Mouse (Mus musculus) heart, postnatal 0 days (tissue): ENCODE data around the gene Patj. TPM values are rescaled to one million over a fixed set of nuclear protein-coding genes. Genes with fewer than 3 reads are reported as not detected.

Experiments used
- ATAC-seq: fragments of 200-750 bp; cut with Nextera tagmentation; 2 replicates; pipeline ENCODE4 v1.8.0; 2017; ENCODE audit warnings: low read depth, moderate number of reproducible peaks, moderate library complexity; ENCODE audit not compliant: insufficient read depth
- DNase-seq: peaks from one replicate; pipeline ENCODE4 v3.0.0-alpha.2; 2016; ENCODE audit warnings: low spot score
- H3K27ac ChIP-seq: fragments of 300-500 bp; sonication (generic); 2 replicates; pipeline ENCODE4 v1.5.1; 2014; ENCODE audit warnings: low read depth, mild to moderate bottlenecking
- H3K27me3 ChIP-seq: fragments of 300-500 bp; sonication (generic); 2 replicates; pipeline ENCODE4 v1.6.1; 2014; ENCODE audit warnings: low read length, mixed read lengths; ENCODE audit not compliant: control insufficient read depth, insufficient read depth
- H3K36me3 ChIP-seq: fragments of 300-500 bp; sonication (generic); replicated peaks from 2 replicates; pipeline ENCODE4 v1.6.1; 2014; ENCODE audit warnings: low read length, mixed read lengths; ENCODE audit not compliant: control insufficient read depth, insufficient read depth
- H3K4me1 ChIP-seq: fragments of 300-500 bp; sonication (generic); 2 replicates; pipeline ENCODE4 v1.6.1; 2014; ENCODE audit warnings: antibody characterized with exemption; ENCODE audit not compliant: control insufficient read depth, insufficient read depth
- H3K4me2 ChIP-seq: fragments of 300-500 bp; sonication (generic); 2 replicates; pipeline ENCODE4 v1.6.1; 2014; ENCODE audit warnings: low read depth, mild to moderate bottlenecking, low read length, moderate library complexity
- H3K4me3 ChIP-seq: fragments of 300-500 bp; sonication (generic); 2 replicates; pipeline ENCODE4 v1.5.1; 2014; ENCODE audit warnings: low read depth, low read length
- H3K9ac ChIP-seq: fragments of 300-500 bp; sonication (generic); replicated peaks from 2 replicates; pipeline ENCODE4 v1.6.1; 2014; ENCODE audit warnings: low read depth, low read length, mixed read lengths
- H3K9me3 ChIP-seq: fragments of 300-500 bp; sonication (generic); replicated peaks from 2 replicates; pipeline ENCODE4 v1.6.1; 2016; ENCODE audit warnings: low read length; ENCODE audit not compliant: control insufficient read depth
- CTCF ChIP-seq: IDR thresholded peaks from 2 replicates; pipeline ENCODE4 v1.5.1; 2016; ENCODE audit warnings: antibody characterized with exemption, control low read depth, low read depth
- EP300 ChIP-seq: IDR thresholded peaks from 2 replicates; pipeline ENCODE4 v1.6.1; 2016; ENCODE audit warnings: antibody characterized with exemption, low read depth
- WGBS: fragments of 180-500 bp; shearing (Covaris S2); extraction: QIAGEN DNeasy Blood & Tissue Kit; methylation state at CpG from one replicate; pipeline ENCODE4 v1.1.7; 2014; 5-methylcytosine and 5-hydroxymethylcytosine counted together
- polyA plus RNA-seq: library from polyadenylated mRNA; unstranded; fragments of >200 nt; fragmentation: Nextera tagmentation; extraction: Ambion mirVana; gene quantifications from 2 replicates; pipeline ENCODE4 v1.2.1, GENCODE M21; 2015
- total RNA-seq: library from RNA; depleted of rRNA; stranded (reverse); fragments of >200 nt; gene quantifications from 2 replicates; pipeline ENCODE4 v1.2.3, GENCODE M21; 2014; ENCODE audit warnings: low replicate concordance

Patj gene
- total and polyA plus RNA-seq, 2 experiments from 2014 or later = 5.2 to 1,302 TPM

- DNase-seq (peak; percentile 84), ATAC-seq (peak; percentile 96)
- Histone ChIP-seq H3K36me3 (peaks cover 15% of the 10 kb centered on the region), H3K4me2 (peak within 1 kb of the TSS; percentile 66), H3K4me3 (peak within 1 kb of the TSS; percentile 82), H3K4me1 (0 out of 2 replicates have a peak, but pooled peaks cover 4% of the 10 kb centered on the region), H3K9ac (peak within 1 kb of the TSS; percentile 84), H3K27me3 (0 out of 2 replicates have a peak, but pooled peaks cover 3% of the 10 kb centered on the region), H3K27ac (peak within 1 kb of the TSS; percentile 70), H3K9me3 (no peaks in the 10 kb centered on the region)
- WGBS = 0% methylated on average over 46 of the region's 46 CpGs
- TF ChIP-seq EP300 = peak; percentile 36; the same call in 1 of the 2 replicates
- no peak for TF ChIP-seq CTCF
Observed at GRCm38 (mm10) chr4:98382716-98383424, 12.7 kb upstream of the Patj start, which contains the start of gene Tm2d1. Tm2d1 (minus strand) TSS chr4:98383306.

- Histone ChIP-seq H3K9me3 (no peaks in the 10 kb centered on the region), H3K4me1 (0 out of 2 replicates have a peak, but pooled peaks cover 4% of the 10 kb centered on the region), H3K36me3 (no peaks in the 10 kb centered on the region), H3K4me3 (no peak overlapping the region), H3K27me3 (0 out of 2 replicates have a peak, but pooled peaks cover 3% of the 10 kb centered on the region), H3K4me2 (no peak overlapping the region), H3K9ac (no peak overlapping the region), H3K27ac (no peak overlapping the region)
- ATAC-seq = no peak
- TF ChIP-seq CTCF (no peak), EP300 (no peak)
- 47% methylated on average over 5 of the region's 5 CpGs for WGBS
- DNase-seq = no peak
Observed at GRCm38 (mm10) chr4:98385036-98385435, 10.5 kb upstream of the Patj start.

- ATAC-seq (no peak), DNase-seq (peak; percentile 9)
- H3K9ac ChIP-seq = peak overlapping the region; percentile 94
- H3K27ac ChIP-seq = peak overlapping the region; percentile 73; the same call in 1 of the 2 replicates
- WGBS = 4% methylated on average over 7 of the region's 7 CpGs
- no peaks in the 10 kb centered on the region for H3K27me3 ChIP-seq
- H3K36me3 ChIP-seq = no peaks in the 10 kb centered on the region
- peaks cover 3% of the 10 kb centered on the region; the same call in 1 of the 2 replicates for H3K4me1 ChIP-seq
- TF ChIP-seq CTCF = no peak
- no peak for TF ChIP-seq EP300
- H3K4me3 ChIP-seq = peak overlapping the region; percentile 78
- peak overlapping the region; percentile 98 for H3K4me2 ChIP-seq
- no peaks in the 10 kb centered on the region for H3K9me3 ChIP-seq
Observed at GRCm38 (mm10) chr4:98395346-98395689, 267 bp upstream of the Patj start.

- peaks cover 3% of the 10 kb centered on the region; the same call in 1 of the 2 replicates for H3K4me1 ChIP-seq
- no peaks in the 10 kb centered on the region for H3K9me3 ChIP-seq
- no peak overlapping the region for H3K4me2 ChIP-seq
- H3K27me3 ChIP-seq = no peaks in the 10 kb centered on the region
- no peak overlapping the region for H3K4me3 ChIP-seq
- WGBS = 33% methylated on average over 6 of the region's 6 CpGs
- H3K36me3 ChIP-seq = no peaks in the 10 kb centered on the region
- no peak for ATAC-seq
- H3K9ac ChIP-seq = no peak overlapping the region
- DNase-seq = peak; percentile 20
- H3K27ac ChIP-seq = peak overlapping the region; percentile 32; the same call in 1 of the 2 replicates
- no peak for TF ChIP-seq EP300
- no peak for TF ChIP-seq CTCF
Observed at GRCm38 (mm10) chr4:98400926-98401583, 5.5 kb downstream of the Patj start.

GRCm38 (mm10) chr4:98401584-98401962, 6.0 kb downstream of the Patj start:
- ATAC-seq = no peak
- no peak overlapping the region for H3K4me2 ChIP-seq
- 62% methylated on average over 2 of the region's 2 CpGs for WGBS

More at GRCm38 (mm10) chr4:98401584-98401962, 6.0 kb downstream of the Patj start:
- TF ChIP-seq CTCF = no peak
- TF ChIP-seq EP300 = no peak
- Histone ChIP-seq H3K27ac (peak overlapping the region; percentile 32; the same call in 1 of the 2 replicates), H3K36me3 (no peaks in the 10 kb centered on the region), H3K9me3 (no peaks in the 10 kb centered on the region), H3K4me3 (no peak overlapping the region), H3K9ac (no peak overlapping the region), H3K27me3 (no peaks in the 10 kb centered on the region), H3K4me1 (peaks cover 3% of the 10 kb centered on the region; the same call in 1 of the 2 replicates)
- DNase-seq = no peak
